Mouse (Mus musculus) bone marrow, adult 2 months (tissue): ENCODE data around the gene Scrn3. TPM values are rescaled to one million over a fixed set of nuclear protein-coding genes. Genes with fewer than 3 reads are reported as not detected.

Experiments
- H3K27ac ChIP-seq: fragments of 200-500 bp; 2 replicates; pipeline ENCODE4 v1.5.1; 2012; ENCODE audit warnings: low read depth, mild to moderate bottlenecking, control low read depth, inconsistent platforms, low read length; ENCODE audit not compliant: control insufficient read depth, poor library complexity, insufficient read depth
- H3K4me1 ChIP-seq: fragments of 200-500 bp; 2 replicates; pipeline ENCODE4 v1.6.1; 2011; ENCODE audit warnings: low read length; ENCODE audit not compliant: control insufficient read depth, insufficient read depth
- H3K4me3 ChIP-seq: fragments of 200-500 bp; replicated peaks from 2 replicates; pipeline ENCODE3; 2011; ENCODE audit warnings: mild to moderate bottlenecking, low read depth, low read length, control low read depth; ENCODE audit not compliant: control insufficient read depth
- CTCF ChIP-seq: fragments of 200-500 bp; IDR thresholded peaks from 2 replicates; pipeline ENCODE4 v1.5.1; 2011; ENCODE audit warnings: low read length, control low read depth; ENCODE audit not compliant: control insufficient read depth, insufficient read depth
- POLR2A ChIP-seq: fragments of 200-500 bp; IDR thresholded peaks from 2 replicates; pipeline ENCODE4 v1.6.1; 2011; ENCODE audit warnings: low read depth, mild to moderate bottlenecking, control low read depth, low read length, borderline replicate concordance; ENCODE audit not compliant: control insufficient read depth
- WGBS: fragments of 180-500 bp; shearing (Covaris S2); methylation state at CpG from one replicate; pipeline ENCODE4 v1.1.7; 2018; 5-methylcytosine and 5-hydroxymethylcytosine counted together
- polyA plus RNA-seq: library from polyadenylated mRNA; stranded (reverse); fragments of >200 nt; gene quantifications from 2 replicates; pipeline ENCODE4 v1.2.4, GENCODE M21; 2011; ENCODE audit warnings: low replicate concordance; ENCODE audit not compliant: missing spikeins, insufficient read depth, insufficient read length

The Scrn3 gene
- polyA plus RNA-seq, 1 experiment, result 25.6 TPM

DNA sequence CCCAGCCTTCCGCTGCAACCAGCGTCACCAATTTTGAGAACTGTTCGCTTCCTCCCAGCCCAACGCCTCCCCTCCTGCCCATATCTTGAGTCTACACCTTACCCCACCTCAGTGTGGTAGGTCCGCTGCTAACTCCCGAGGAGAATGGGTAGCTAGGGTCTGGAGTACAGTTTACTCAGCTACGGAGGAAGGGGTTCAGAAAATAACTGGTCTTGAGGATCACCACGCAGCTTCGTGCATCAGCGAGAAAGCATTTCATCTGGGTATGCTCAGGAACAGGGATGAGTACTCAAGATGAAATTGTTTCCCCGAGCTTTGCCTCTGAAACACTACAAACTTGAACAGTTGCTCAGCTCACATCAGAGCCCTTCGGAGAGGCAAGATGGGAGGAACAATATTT lies 44.1 kb upstream of the Scrn3 start:
- Histone ChIP-seq H3K4me1 (no peaks in the 10 kb centered on the region; the same call in 1 of the 2 replicates), H3K4me3 (no peak overlapping the region), H3K27ac (no peak overlapping the region)
- no peak for TF ChIP-seq CTCF
- TF ChIP-seq POLR2A, result no peak
- 10% methylated on average over 12 of the region's 12 CpGs for WGBS

DNA sequence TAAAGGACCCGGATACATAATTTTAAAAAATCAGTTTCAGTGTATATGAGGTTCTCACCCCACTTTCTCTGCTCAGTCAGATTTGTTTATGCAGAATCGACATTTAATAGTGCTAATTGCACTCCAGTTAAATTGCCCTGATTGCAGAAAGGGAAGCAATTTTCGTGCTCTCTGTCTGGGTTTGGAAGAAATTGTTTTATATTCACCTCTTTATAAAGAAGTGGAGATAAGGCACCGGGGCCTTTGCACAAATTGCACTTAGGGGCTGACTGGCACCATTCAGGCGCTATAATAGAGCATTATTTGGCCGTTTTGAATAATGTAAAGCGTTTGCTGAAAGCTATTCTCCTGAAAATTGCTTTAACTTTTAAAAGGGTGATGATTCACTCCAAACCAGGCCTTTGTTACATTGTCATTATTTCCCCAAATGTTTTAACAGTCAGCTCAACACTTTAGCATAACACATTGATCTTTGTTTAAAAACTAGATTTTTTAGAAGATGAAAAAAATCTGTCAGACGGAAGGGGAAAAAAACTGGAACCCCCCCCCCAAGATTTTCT lies 43.5 kb upstream of the Scrn3 start:
- Histone ChIP-seq H3K4me1 (no peaks in the 10 kb centered on the region; the same call in 1 of the 2 replicates), H3K4me3 (no peak overlapping the region), H3K27ac (no peak overlapping the region)
- no peak for TF ChIP-seq CTCF
- no peak for TF ChIP-seq POLR2A
- 12% methylated on average over 8 of the region's 8 CpGs for WGBS

DNA sequence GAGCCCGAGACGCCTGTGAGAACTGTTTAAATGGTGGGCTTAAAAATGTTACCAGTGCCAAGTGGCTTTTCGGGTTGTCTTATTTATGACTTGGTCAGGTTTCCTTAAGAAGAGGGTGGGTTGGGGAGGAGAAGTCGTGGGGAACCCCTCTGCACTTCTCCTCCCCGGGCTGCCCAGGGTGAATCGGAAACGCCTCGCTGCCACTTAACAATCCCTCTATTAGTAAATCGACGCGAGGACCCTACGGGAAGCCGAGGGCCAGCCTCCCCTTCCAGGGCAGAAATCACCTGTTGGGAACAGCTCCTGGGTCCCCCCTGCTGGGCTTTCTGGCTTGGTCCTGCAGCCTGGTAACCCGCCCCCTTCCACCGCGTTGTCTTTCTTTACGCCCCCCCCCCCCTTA lies 42.7 kb upstream of the Scrn3 start:
- H3K4me3 ChIP-seq, result no peak overlapping the region
- TF ChIP-seq POLR2A, result no peak
- no peak for TF ChIP-seq CTCF
- no peak overlapping the region for H3K27ac ChIP-seq
- H3K4me1 ChIP-seq, result no peaks in the 10 kb centered on the region; the same call in 1 of the 2 replicates
- 4% methylated on average over 17 of the region's 17 CpGs for WGBS

DNA sequence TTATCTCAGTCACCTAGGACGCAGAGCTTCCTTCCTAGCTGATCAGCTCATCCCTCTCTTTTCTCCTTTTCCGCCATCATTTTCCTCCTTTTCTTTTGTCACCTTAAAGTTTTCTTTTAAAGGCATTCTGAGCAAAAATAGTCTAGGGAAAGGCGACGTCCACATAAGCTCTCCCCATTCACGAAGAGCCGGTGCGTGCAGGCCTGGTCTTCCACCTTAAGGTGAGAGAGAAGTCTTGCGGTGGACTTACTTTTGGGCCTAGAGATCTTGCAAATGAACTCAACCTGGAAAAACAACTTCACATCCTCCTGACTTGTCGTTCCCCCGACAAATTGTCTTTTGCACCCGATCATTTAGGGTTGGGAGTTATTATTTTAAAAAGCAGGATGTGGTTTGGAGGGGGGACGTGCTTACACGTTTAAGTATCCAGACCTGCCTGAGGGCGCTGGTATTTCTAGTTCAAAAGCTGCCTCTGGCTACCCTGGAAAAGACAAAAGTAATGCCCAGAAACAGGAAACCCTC lies 42.3 kb upstream of the Scrn3 start:
- H3K27ac ChIP-seq, result no peak overlapping the region
- TF ChIP-seq CTCF (no peak), POLR2A (no peak)
- no peaks in the 10 kb centered on the region; the same call in 1 of the 2 replicates for H3K4me1 ChIP-seq
- H3K4me3 ChIP-seq, result no peak overlapping the region
- WGBS, result 4% methylated on average over 14 of the region's 14 CpGs

DNA sequence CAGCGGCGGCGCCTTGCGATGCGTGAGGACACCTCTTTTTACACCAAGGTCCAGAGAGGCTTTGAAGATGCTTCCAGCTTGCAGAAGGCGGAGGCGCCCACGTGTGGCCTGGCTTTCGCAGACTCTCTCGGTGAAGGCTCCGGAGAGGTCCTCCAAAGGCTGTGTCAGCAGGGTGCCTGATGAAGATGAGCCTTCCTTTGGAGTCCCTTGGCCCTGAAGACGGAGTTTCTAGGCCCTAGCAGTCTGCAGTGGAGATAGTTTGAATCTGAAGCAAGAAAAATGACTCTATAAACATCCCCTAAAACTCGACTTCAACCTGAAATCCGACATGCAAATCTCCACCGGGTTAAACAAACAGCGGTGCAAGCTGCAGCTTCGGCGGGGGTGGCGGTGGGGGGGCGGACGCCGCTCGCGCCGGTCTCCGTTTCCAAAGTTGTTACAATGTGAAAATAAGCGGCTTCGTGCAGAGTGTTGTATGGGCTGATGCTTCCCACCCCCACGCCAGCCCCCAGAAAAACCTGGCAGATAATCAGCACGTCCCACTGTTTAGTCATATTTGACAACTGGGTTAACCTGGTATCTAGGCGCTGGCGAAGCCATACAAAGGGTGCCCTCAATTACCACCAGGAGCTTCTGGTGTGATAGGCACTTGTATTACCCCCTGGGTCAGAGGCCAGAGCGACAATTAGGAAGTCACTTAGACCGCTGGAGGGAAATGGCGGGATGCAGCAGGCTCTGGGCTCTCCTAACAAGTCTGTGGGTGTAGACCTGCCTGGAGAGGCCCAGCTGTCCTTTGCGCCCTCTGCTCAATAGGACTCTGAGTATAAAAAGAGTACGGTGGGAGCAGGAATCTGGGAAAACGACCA lies 41.6 kb upstream of the Scrn3 start:
- WGBS, result 4% methylated on average over 38 of the region's 38 CpGs
- no peak overlapping the region for H3K27ac ChIP-seq
- TF ChIP-seq POLR2A (no peak), CTCF (no peak)
- no peaks in the 10 kb centered on the region; the same call in 1 of the 2 replicates for H3K4me1 ChIP-seq
- no peak overlapping the region for H3K4me3 ChIP-seq

DNA sequence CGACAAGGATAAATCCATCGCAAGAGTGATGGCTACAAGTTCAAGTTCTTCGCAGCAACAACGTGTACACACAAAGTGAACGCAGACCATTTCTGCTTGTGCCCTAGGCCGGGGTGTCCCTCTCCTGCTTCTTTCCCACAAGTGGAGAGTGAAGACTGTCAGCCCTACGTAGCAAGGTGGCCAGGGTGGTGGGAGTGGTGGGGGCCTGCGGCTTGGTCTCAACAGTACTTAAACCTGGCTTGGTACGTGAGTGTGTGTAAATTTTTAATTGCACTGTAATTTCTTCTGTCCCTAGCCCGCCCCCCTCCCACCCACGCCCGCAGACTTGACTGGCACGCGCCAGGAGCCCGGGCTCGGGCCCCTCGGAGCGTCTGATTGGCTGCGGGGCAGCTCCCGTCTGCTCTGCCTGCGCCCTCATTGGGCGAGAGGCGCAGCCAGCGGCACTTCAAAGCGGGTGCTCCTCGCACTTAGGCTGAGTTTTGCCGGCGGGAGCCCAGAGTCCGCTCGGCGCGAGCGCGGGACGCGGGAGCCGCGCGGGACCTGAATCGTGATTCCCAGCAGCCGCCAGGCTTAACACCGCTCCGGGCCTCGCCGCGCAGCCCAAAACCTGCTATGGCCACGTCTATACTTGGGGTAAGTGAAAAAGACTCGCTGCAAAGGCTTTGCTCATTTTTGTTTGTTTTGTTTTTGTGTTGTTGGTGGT lies 40.8 kb upstream of the Scrn3 start, which contains the start of gene Sp9:
Gene Sp9, plus strand, starts transcription at position 467 of the 703 bp plus-strand sequence.
- WGBS, result 2% methylated on average over 48 of the region's 48 CpGs
- no peak within 1 kb of the TSS for H3K4me3 ChIP-seq
- no peaks in the 10 kb centered on the region; the same call in 1 of the 2 replicates for H3K4me1 ChIP-seq
- no peak for TF ChIP-seq CTCF
- TF ChIP-seq POLR2A, result no peak
- H3K27ac ChIP-seq, result no peak within 1 kb of the TSS

DNA sequence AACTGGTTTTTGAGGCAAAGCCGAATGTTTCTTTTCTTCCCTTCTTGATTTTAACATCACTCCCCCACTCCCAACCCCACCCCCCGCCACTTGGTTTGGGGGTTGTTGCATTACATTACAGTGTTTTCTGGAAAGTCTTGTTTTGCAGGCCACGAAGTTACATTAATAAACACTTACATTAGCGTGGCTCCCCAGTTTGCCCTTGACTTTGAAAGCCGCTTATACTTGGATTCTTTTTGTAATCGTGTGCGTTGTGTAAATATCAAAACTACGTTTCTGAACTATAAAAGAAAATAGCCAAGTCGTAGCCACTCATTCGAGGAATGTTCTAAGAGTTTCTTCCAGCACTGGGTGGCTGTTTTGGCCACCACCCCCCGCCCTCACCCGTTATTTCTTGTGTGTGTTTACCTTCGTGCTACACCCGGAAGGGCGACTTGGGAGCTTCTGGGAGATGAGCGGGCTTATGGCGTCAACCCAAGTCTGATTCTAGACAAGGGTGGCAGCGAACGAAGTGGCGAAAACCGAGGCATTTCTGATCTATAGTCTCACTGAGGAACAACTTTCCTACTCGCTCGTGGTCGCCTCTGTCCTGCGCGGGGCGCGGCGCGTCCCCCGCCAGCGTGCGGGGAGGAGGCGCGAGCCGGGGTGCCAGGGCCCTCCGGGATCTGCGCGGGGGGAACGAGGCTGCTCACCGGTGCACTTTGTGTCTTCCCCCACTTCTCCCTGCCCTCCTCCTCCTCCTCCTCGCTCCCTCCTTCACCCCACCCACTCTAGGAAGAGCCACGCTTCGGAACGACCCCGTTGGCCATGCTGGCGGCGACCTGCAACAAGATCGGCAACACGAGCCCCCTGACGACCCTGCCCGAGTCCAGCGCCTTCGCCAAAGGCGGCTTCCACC lies 39.8 kb upstream of the Scrn3 start:
- WGBS, result 2% methylated on average over 55 of the region's 55 CpGs
- H3K27ac ChIP-seq, result no peak overlapping the region; the same call in 1 of the 2 replicates
- H3K4me1 ChIP-seq, result no peaks in the 10 kb centered on the region; the same call in 1 of the 2 replicates
- TF ChIP-seq POLR2A (no peak), CTCF (no peak)
- no peak overlapping the region for H3K4me3 ChIP-seq
